Mouse (Mus musculus) embryo, embryonic 10 days (tissue): ENCODE results near the gene D10Jhu81e.
"Not testable (repeated sequence)": the region's sequence is repeated elsewhere in the genome, so short reads cannot be mapped to it uniquely, and the experiment has no call there.

Experiments
- DNase-seq: peaks from one replicate; pipeline ENCODE4 v3.0.0-alpha.2; 2015; ENCODE audit warnings: low spot score

The D10Jhu81e gene

GRCm38 (mm10) chr10:78169281-78170042 lies at the start of gene D10Jhu81e:
Gene D10Jhu81e, minus strand, starts transcription at chr10:78169782.
- DNase-seq: peak; percentile 99

- no peak for DNase-seq
Observed at GRCm38 (mm10) chr10:78218576-78218975, 49.0 kb upstream of the D10Jhu81e start.

GRCm38 (mm10) chr10:78216376-78217083 lies 46.9 kb upstream of the D10Jhu81e start:
- DNase-seq: no peak

- DNase-seq: no peak
Observed at GRCm38 (mm10) chr10:78214371-78214770, 44.8 kb upstream of the D10Jhu81e start.

DNA sequence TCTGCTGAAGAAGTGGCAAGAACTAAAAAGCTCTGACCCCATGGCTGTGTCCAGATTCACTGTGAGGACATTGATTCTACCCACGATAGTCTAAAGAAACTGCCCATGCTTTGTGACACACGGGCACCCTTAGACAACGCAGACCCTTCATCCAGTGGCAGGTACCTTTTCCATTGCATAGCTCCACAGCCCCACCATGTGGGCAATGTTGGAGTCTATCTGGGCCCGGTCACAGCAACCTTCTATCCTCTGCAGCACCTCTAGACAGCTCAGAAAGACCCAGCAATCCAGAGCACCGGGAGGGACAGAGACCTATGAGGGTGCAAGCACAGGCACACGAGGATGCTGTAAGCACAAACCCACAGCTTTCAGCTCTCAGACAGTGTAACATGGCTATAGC lies 41.7 kb upstream of the D10Jhu81e start:
- DNase-seq: peak; percentile 13

GRCm38 (mm10) chr10:78201182-78201581 lies 31.6 kb upstream of the D10Jhu81e start:
- no peak for DNase-seq

DNA sequence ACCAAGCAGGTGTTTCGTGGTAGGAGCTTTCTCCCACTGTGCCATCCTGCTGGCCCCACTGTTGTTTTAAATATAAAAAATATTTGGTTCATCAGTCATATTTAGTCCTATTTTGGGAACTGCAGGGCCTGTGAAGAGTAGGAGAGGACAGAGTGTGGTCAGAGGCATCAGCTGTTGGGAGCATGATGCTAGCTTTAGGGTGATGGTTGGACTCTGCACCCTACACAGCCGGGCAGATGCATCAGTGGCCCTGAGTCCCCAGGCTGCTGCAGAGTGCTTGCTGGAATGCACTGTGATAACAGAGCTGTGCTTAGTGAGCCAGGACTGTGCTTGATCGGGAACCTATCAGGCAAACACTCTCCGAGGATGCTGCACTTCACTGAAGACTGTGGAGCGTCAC lies 23.4 kb upstream of the D10Jhu81e start:
- DNase-seq: no peak

DNA sequence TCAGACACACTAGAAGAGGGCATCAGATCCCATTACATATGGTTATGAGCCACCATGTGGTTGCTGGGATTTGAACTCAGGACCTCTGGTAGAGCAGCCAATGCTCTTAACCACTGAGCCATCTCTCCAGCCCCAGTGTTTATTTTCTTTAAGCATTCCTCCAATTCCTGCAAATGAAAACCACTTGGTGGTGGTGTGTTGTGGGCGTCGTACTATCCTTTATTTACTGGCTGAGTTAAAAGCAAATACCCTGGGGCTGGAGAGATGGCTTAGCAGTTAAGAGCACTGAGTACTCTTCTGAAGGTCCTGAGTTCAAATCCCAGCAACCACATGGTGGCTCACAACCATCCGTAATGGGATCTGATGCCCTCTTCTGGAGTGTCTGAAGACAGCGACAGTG lies 16.5 kb upstream of the D10Jhu81e start:
- DNase-seq: not testable (repeated sequence)

GRCm38 (mm10) chr10:78185381-78185725 lies 15.8 kb upstream of the D10Jhu81e start:
- no peak for DNase-seq

DNA sequence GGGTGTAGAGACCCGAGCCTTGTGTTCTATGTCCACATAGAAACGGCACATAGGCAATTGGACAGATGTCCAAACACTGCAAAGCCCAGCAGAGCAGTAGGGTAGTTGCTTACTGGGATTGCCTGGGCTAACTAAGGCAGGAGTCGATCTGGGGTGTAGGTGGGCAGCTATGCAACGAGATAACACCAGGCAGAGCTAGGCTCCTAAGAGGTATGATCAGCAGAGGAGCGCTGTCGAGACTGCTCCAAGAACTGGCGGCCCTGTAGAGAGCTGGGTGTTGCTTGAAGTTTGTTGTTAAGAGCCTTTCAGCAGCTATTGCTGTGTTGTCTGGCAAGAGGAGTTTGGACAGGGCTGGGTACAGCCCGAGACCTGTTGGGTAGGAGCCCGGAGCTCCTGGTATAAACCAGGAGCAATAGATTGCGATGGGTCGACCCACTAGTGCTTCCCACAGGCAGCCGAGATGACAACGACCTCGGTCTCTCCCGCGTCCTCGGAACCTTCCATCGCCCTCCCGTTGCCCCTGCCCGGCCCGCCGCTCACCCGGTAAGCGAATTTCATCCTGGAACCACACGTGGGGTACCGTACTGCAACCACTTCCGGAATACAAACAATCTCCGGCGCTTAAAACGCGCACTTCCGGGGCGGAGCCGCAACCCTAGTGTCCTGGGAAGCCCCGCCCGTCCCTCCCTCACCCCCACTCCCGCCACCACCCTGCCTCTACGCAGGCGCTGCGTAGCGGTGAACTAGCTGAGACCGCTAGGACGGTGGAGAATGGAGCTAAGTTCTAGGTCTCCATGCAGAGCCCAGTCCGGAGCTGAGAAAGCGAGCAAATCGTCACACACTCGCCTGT lies 15.2 kb upstream of the D10Jhu81e start, which contains the start of gene Pwp2:
TSS of gene Pwp2 (minus strand) at position 619 of the 850 bp plus-strand sequence.
- DNase-seq: peak; percentile 96

DNA sequence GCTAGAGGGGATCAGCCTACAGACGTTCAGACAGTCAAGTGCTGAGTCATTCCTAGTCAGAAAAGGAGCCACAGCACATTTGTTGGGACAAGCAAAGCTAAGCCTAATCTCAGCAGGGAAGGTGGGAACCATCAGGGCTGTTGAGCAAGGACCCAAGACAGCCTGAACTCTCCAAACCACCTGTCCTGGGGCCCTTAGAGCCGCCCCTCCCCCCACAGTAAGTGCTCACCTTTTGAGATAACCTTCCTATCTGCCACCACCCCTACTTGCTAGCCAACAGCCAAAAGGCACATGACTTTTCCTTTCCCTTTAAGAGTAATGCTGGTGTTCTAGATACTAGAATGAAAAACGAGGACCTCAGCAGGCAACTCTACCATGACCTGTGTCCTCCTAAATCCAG lies 14.0 kb upstream of the D10Jhu81e start:
- DNase-seq: no peak

- no peak for DNase-seq
Observed at GRCm38 (mm10) chr10:78182321-78182720, 12.7 kb upstream of the D10Jhu81e start.

DNA sequence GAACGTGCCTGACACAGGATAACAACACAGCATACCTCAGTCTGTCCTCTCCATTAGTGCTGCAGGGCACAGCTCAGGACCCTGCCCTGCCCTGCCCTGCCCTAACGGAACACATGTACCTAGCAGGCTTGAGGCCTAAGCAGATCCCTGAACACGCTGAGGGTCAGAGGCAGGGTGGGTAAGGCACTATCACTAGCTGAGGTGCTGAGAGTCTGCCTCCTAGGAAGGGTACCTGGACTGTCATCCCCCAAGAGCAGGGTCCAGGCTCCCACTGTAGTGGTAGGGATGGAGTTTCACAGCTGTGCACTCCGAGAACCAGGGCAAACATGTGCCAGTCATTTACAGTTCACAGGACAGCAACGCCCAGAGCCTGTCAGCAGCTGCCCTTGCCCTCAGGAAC lies 4.9 kb upstream of the D10Jhu81e start:
- no peak for DNase-seq

GRCm38 (mm10) chr10:78171581-78171980 lies 2.0 kb upstream of the D10Jhu81e start:
- no peak for DNase-seq

DNA sequence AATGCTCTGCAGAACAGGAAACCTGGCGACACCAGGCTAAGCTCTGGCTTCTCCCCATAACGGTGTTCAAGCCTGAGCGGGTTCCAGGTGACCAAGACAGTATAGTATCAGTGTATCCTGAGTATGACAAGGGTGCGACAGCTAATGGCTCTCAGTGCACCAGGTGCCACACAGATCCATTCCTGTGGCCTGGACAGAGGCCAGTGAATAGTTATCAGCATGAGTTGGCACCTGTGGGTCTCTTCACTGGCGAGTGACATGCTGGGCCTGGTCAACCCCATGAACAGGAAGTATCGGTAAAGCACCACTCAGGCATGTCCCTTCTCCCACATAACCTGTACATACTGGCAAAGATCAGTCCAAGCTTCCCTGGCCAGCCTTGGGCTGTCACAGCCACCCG lies 1.5 kb upstream of the D10Jhu81e start:
- no peak for DNase-seq

GRCm38 (mm10) chr10:78170445-78170844 lies 863 bp upstream of the D10Jhu81e start:
- DNase-seq: no peak

- DNase-seq: no peak
Observed at GRCm38 (mm10) chr10:78168792-78169191, 790 bp downstream of the D10Jhu81e start.

GRCm38 (mm10) chr10:78167775-78168174 lies 1.8 kb downstream of the D10Jhu81e start:
- DNase-seq: no peak

GRCm38 (mm10) chr10:78167333-78167732 lies 2.2 kb downstream of the D10Jhu81e start:
- DNase-seq: no peak

- no peak for DNase-seq
Observed at GRCm38 (mm10) chr10:78165256-78166005, 4.2 kb downstream of the D10Jhu81e start.

DNA sequence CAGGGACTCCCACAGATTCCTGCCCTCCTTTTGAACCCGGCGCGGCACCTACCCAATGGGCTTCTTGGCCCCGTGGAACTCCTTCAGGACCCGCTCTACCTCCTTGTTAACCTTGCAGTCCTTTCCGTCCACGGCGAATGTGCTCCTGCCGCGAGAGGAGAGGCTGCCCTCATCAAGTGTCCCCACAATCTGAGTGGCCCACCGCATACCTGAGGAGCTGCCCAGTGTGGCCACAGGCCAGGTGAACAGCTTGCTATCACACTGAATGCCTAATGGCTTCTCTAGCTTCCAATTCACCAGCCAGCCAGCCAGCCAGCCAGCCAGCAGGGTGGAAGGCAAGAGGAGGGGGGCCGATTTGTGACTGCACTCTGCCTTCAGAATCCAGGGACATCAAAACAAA lies 4.8 kb downstream of the D10Jhu81e start:
- no peak for DNase-seq

- DNase-seq: peak; percentile 74
Observed at GRCm38 (mm10) chr10:78163923-78164322, 5.7 kb downstream of the D10Jhu81e start.
